In genomic region chr16:18250828-18251790, GRCm38 (mm10) we compare ENCODE assay signal across 9 mouse cellular contexts. TPM values are rescaled to one million over a fixed set of nuclear protein-coding genes. Genes with fewer than 3 reads are reported as not detected.
DNase-seq lines count a peak whose midpoint lies in the region; ATAC-seq and TF ChIP-seq lines count a peak whose summit lies in the region.
"Had no signal": no experiment of that assay in that cellular context is flagged by ENCODE, and none has a peak within 500 bp of the region (broad histone marks: within the 10 kb centered on the region; RNA-seq: fewer than 3 reads in every experiment).

No protein-coding gene starts in this region.

- in situ Hi-C loops in ES-E14 (cut with MboI; ENCODE audit: low sequenced_read_pairs in 2 of 2, unreplicated experiment in 2 of 2), result no loop called here

- peaks cover 35% of the 10 kb centered on the region for H3K4me1 ChIP-seq in heart, embryonic 12.5 days (replicated peaks)
- H3K4me1 ChIP-seq in ES-E14 (ENCODE audit: control insufficient read depth in 2 of 2, insufficient read depth in 2 of 2, low read length in 2 of 2, poor library complexity in 1 of 2), result peaks cover 3 to 12% of the 10 kb centered on the region in 2 experiments
- H3K4me1 ChIP-seq in hindbrain, embryonic 12.5 days, result peaks cover 38% of the 10 kb centered on the region
- H3K4me1 ChIP-seq in liver, postnatal 0 days (ENCODE audit: insufficient read depth), result peaks cover 27% of the 10 kb centered on the region

- H3K36me3 ChIP-seq in heart, embryonic 12.5 days, result peaks cover 64% of the 10 kb centered on the region
- peaks cover 44% of the 10 kb centered on the region for H3K36me3 ChIP-seq in ES-E14 (ENCODE audit: control insufficient read depth, insufficient read depth, low read length, poor library complexity, severe bottlenecking)
- peaks cover 61% of the 10 kb centered on the region for H3K36me3 ChIP-seq in hindbrain, embryonic 12.5 days
- peaks cover 54% of the 10 kb centered on the region for H3K36me3 ChIP-seq in liver, postnatal 0 days (replicated peaks; ENCODE audit: insufficient read depth, low read length)

- peak overlapping the region; percentile 93 for H3K4me2 ChIP-seq in heart, embryonic 12.5 days
- peak overlapping the region; percentile 88 for H3K4me2 ChIP-seq in hindbrain, embryonic 12.5 days (replicated peaks)
- H3K4me2 ChIP-seq in liver, postnatal 0 days (ENCODE audit: low read depth, low read length), result peak overlapping the region; percentile 83

- 0 out of 2 replicates have a peak overlapping the region, but pooled peaks have one; percentile 86 for H3K4me3 ChIP-seq in heart, embryonic 12.5 days
- no peak overlapping the region for H3K4me3 ChIP-seq in ES-E14 (ENCODE audit: insufficient read depth in 1 of 2, low read depth in 1 of 2, low read length in 2 of 2, poor library complexity in 1 of 2, severe bottlenecking in 1 of 2)
- peak overlapping the region; percentile 86; the same call in 1 of the 2 replicates for H3K4me3 ChIP-seq in hindbrain, embryonic 12.5 days
- H3K4me3 ChIP-seq in liver, postnatal 0 days (ENCODE audit: low read depth, low read length), result no peak overlapping the region

- DNase-seq in heart, postnatal 25 days (ENCODE audit: low spot score), result no peak
- DNase-seq in ES-E14 (ENCODE audit: low read depth, low spot score), result no peak
- DNase-seq in liver, postnatal 0 days, result no peak
- no peak for DNase-seq in right cerebral cortex, adult 18-20 months
- DNase-seq in urinary bladder, adult 18-20 months (ENCODE audit: low spot score in 2 of 2), result no peak
- DNase-seq in adipocyte (ENCODE audit: low spot score), result no peak
- DNase-seq: cerebellum, adult 8-10 months had no signal

- H3K9ac ChIP-seq in heart, embryonic 12.5 days, result peak overlapping the region; percentile 30; the same call in 1 of the 2 replicates
- H3K9ac ChIP-seq in ES-E14 (ENCODE audit: insufficient read depth, low read depth, low read length, poor library complexity, severe bottlenecking), result peak overlapping the region; percentile 21; the same call in 1 of the 2 replicates
- no peak overlapping the region; the same call in none of the 2 replicates for H3K9ac ChIP-seq in hindbrain, embryonic 12.5 days
- peak overlapping the region; percentile 86; the same call in 1 of the 2 replicates for H3K9ac ChIP-seq in liver, postnatal 0 days (replicated peaks)

- intact Hi-C loops in heart, postnatal 25 days (cut with DNase I), result loop anchor here (5.0 kb wide), 1 partner anchor 36 kb away; the partner anchor contains the start of gene Dgcr8

- no peak overlapping the region for H3K27ac ChIP-seq in heart, embryonic 12.5 days (ENCODE audit: poor library complexity, severe bottlenecking)
- 0 out of 2 replicates have a peak overlapping the region, but pooled peaks have one; percentile 7 for H3K27ac ChIP-seq in ES-E14 (ENCODE audit: insufficient read depth, low read depth, low read length, poor library complexity, severe bottlenecking)
- H3K27ac ChIP-seq in hindbrain, embryonic 12.5 days, result no peak overlapping the region
- H3K27ac ChIP-seq in liver, postnatal 0 days (ENCODE audit: low read depth), result no peak overlapping the region

- H3K27me3 ChIP-seq in heart, embryonic 12.5 days (replicated peaks), result no peaks in the 10 kb centered on the region
- H3K27me3 ChIP-seq in hindbrain, embryonic 12.5 days, result no peaks in the 10 kb centered on the region
- no peaks in the 10 kb centered on the region for H3K27me3 ChIP-seq in liver, postnatal 0 days (ENCODE audit: insufficient read depth, low read length)

- no peak for TF ChIP-seq EP300 in liver, postnatal 0 days (IDR thresholded peaks at IDR 0.05; ENCODE audit: low read depth)

- no peak for TF ChIP-seq CTCF in liver, postnatal 0 days (IDR thresholded peaks at IDR 0.05; ENCODE audit: low read depth)

- 65% methylated on average over 10 of the region's 10 CpGs for WGBS in heart, embryonic 12.5 days
- WGBS in hindbrain, embryonic 12.5 days, result 72% methylated on average over 10 of the region's 10 CpGs
- WGBS in liver, postnatal 0 days (ENCODE audit: insufficient replicate concordance), result 72% methylated on average over 10 of the region's 10 CpGs

- no peak for ATAC-seq in heart, embryonic 12.5 days (ENCODE audit: insufficient number of reproducible peaks, low FRiP score)
- no peak for ATAC-seq in hindbrain, embryonic 12.5 days (ENCODE audit: low FRiP score)
- no peak for ATAC-seq in liver, postnatal 0 days

- no peaks in the 10 kb centered on the region for H3K9me3 ChIP-seq in heart, embryonic 12.5 days (replicated peaks)
- no peaks in the 10 kb centered on the region for H3K9me3 ChIP-seq in ES-E14 (ENCODE audit: control insufficient read depth, insufficient read depth, low read depth, low read length)
- H3K9me3 ChIP-seq in hindbrain, embryonic 12.5 days (replicated peaks), result no peaks in the 10 kb centered on the region
- no peaks in the 10 kb centered on the region for H3K9me3 ChIP-seq in liver, postnatal 0 days (ENCODE audit: low read length)

TF ChIP-seq in ES-E14, 5 proteins besides CTCF, POLR2A, EP300 and RAD21:
- TF ChIP-seq ZC3H11A (IDR thresholded peaks at IDR 0.05; ENCODE audit: borderline replicate concordance, low read depth, low read length), result no peak
- no peak for TF ChIP-seq MAFK (IDR thresholded peaks at IDR 0.05; ENCODE audit: insufficient read depth, low read depth, low read length)
- no peak for TF ChIP-seq CHD2 (IDR thresholded peaks at IDR 0.05; ENCODE audit: low read depth, low read length)
- no peak for TF ChIP-seq ZNF384 (IDR thresholded peaks at IDR 0.05; ENCODE audit: low read depth, low read length)
- no peak for TF ChIP-seq HCFC1 (IDR thresholded peaks at IDR 0.05; ENCODE audit: borderline replicate concordance, insufficient read depth, low read length)

RNA-seq across cellular contexts. Expression of gene Ranbp1, which starts 2.6 kb away (rescaled TPM):
- polyA plus RNA-seq in heart, embryonic 12.5 days (2016; fragmentation: Nextera tagmentation; extraction: Ambion mirVana), result 512 and 519 TPM in 2 replicates
- 10 to 100 TPM; 42.7 to 43.0 TPM for total RNA-seq in heart, postnatal 25 days (2021)
- 302 and 410 TPM in 2 replicates for total RNA-seq in ES-E14 (2012; rRNA removed)
- polyA plus RNA-seq in hindbrain, embryonic 12.5 days (2016; fragmentation: Nextera tagmentation; extraction: Ambion mirVana), result 675 and 701 TPM in 2 replicates
- polyA plus RNA-seq in liver, postnatal 0 days (2015; fragmentation: Nextera tagmentation; extraction: Ambion mirVana), result 156 and 160 TPM in 2 replicates

RNA-seq across cellular contexts. Expression of gene Trmt2a, which starts 2.6 kb away (rescaled TPM):
- polyA plus RNA-seq in heart, embryonic 12.5 days (2016; fragmentation: Nextera tagmentation; extraction: Ambion mirVana), result 57.2 and 61.9 TPM in 2 replicates
- 10 to 100 TPM; 21.5 to 22.5 TPM for total RNA-seq in heart, postnatal 25 days (2021)
- total RNA-seq in ES-E14 (2012; rRNA removed), result 99.3 and 102 TPM in 2 replicates
- polyA plus RNA-seq in hindbrain, embryonic 12.5 days (2016; fragmentation: Nextera tagmentation; extraction: Ambion mirVana), result 99.6 and 102 TPM in 2 replicates
- 22.9 and 23.3 TPM in 2 replicates for polyA plus RNA-seq in liver, postnatal 0 days (2015; fragmentation: Nextera tagmentation; extraction: Ambion mirVana)

RNA-seq across cellular contexts. Expression of gene Gm49776, which starts 7.0 kb away (rescaled TPM):
- polyA plus RNA-seq in heart, embryonic 12.5 days (2016; fragmentation: Nextera tagmentation; extraction: Ambion mirVana), result 1.2 and 1.7 TPM in 2 replicates
- not detected for total RNA-seq in heart, postnatal 25 days (2021)
- total RNA-seq in ES-E14 (2012; rRNA removed), result 0.63 and 1.7 TPM in 2 replicates
- polyA plus RNA-seq in hindbrain, embryonic 12.5 days (2016; fragmentation: Nextera tagmentation; extraction: Ambion mirVana), result 1.7 and 3.9 TPM in 2 replicates
- polyA plus RNA-seq in liver, postnatal 0 days (2015; fragmentation: Nextera tagmentation; extraction: Ambion mirVana), result 1.1 TPM in 1 of 2 replicates, not detected in the other

RNA-seq across cellular contexts. Expression of gene Zdhhc8, which starts 16.2 kb away (rescaled TPM):
- polyA plus RNA-seq in heart, embryonic 12.5 days (2016; fragmentation: Nextera tagmentation; extraction: Ambion mirVana), result 29.5 and 33.0 TPM in 2 replicates
- 10 to 100 TPM; 22.4 to 24.1 TPM for total RNA-seq in heart, postnatal 25 days (2021)
- total RNA-seq in ES-E14 (2012; rRNA removed), result 16.2 and 17.0 TPM in 2 replicates
- 19.4 TPM in 2 replicates for polyA plus RNA-seq in hindbrain, embryonic 12.5 days (2016; fragmentation: Nextera tagmentation; extraction: Ambion mirVana)
- 1.3 and 1.6 TPM in 2 replicates for polyA plus RNA-seq in liver, postnatal 0 days (2015; fragmentation: Nextera tagmentation; extraction: Ambion mirVana)

RNA-seq across cellular contexts. Expression of gene Ccdc188, which starts 33.4 kb away (rescaled TPM):
- 0.14 and 0.15 TPM in 2 replicates for polyA plus RNA-seq in heart, embryonic 12.5 days (2016; fragmentation: Nextera tagmentation; extraction: Ambion mirVana)
- total RNA-seq in heart, postnatal 25 days (2021), result not detected
- not detected in 2 replicates for total RNA-seq in ES-E14 (2012; rRNA removed)
- polyA plus RNA-seq in hindbrain, embryonic 12.5 days (2016; fragmentation: Nextera tagmentation; extraction: Ambion mirVana), result not detected in 2 replicates
- polyA plus RNA-seq in liver, postnatal 0 days (2015; fragmentation: Nextera tagmentation; extraction: Ambion mirVana), result not detected in 2 replicates

Comparison
In these comparisons a context has a peak if more than half of its experiments do, and no peak if none do; other contexts are left out.
1. H3K4me3 ChIP-seq: peak in heart, embryonic 12.5 days (single experiment) and hindbrain, embryonic 12.5 days (single experiment); none in ES-E14 (0 of 2) and liver, postnatal 0 days (single experiment).
2. Peak in every context shown above with its lines, with median percentiles within 50 percentile points of each other: H3K4me2 ChIP-seq.